Mouse (Mus musculus) left cerebral cortex, adult 2 months (tissue): ENCODE measurements at regions not wholly inside any gene's neighbourhood (a gene's known extent, or its start where the extent isn't known, plus 50 kb on each side); places are given as distances from the start of the nearest gene placed in this dataset.

Experiments
- DNase-seq, 2 experiments: peaks; one replicate each; pipeline ENCODE4 v3.0.0; 2021 to 2022; ENCODE audit warnings: low spot score in 2 of 2, mixed read lengths in 1 of 2; ENCODE audit errors: extremely low spot score in 1 of 2
- H3K27ac ChIP-seq: fragments of 200-600 bp; 2 replicates; pipeline ENCODE4 v1.8.1; 2022
- H3K4me3 ChIP-seq: fragments of 200-600 bp; 2 replicates; pipeline ENCODE4 v1.8.1; 2022
- CTCF ChIP-seq: fragments of 200-600 bp; IDR thresholded peaks from 2 replicates; pipeline ENCODE4 v1.8.1; 2022; ENCODE audit warnings: antibody characterized with exemption, mild to moderate bottlenecking, moderate library complexity
- intact Hi-C: fragments of 180-260 bp; cut with DNase I; formaldehyde crosslinking; loops from one replicate; pipeline ENCODE4 v1.15.1; 2025

- DNase-seq: no peak
- H3K4me3 ChIP-seq: no peak overlapping the region
- TF ChIP-seq CTCF: no peak
- H3K27ac ChIP-seq: no peak overlapping the region
- intact Hi-C loops: loop anchor here (2.0 kb wide), 2 partner anchors 224 to 1314 kb away; no protein-coding TSS in a partner anchor
Observed at GRCm38 (mm10) chr1:57204331-57204730, 173.1 kb upstream of the 1700066M21Rik start.

- intact Hi-C loops: loop anchor here (2.0 kb wide), 2 partner anchors 225 to 1315 kb away; no protein-coding TSS in a partner anchor
- TF ChIP-seq CTCF: peak; percentile 89
- Histone ChIP-seq H3K27ac (no peak overlapping the region), H3K4me3 (0 out of 2 replicates have a peak overlapping the region, but pooled peaks have one; percentile 11)
- DNase-seq: peak; percentile 71 to 78
Observed at GRCm38 (mm10) chr1:57205198-57205987, 172.0 kb upstream of the 1700066M21Rik start.

- intact Hi-C loops: loop anchor here (2.0 kb wide), 1 partner anchor 1246 kb away; no protein-coding TSS in a partner anchor
Observed at GRCm38 (mm10) chr1:57206496-57206895, 170.9 kb upstream of the 1700066M21Rik start.

GRCm38 (mm10) chr1:57206944-57207343 is 170.5 kb upstream of the 1700066M21Rik start:
- intact Hi-C loops: loop anchor here (1.0 to 2.0 kb wide), 2 partner anchors 1246 to 1320 kb away; no protein-coding TSS in a partner anchor
- DNase-seq: no peak
- TF ChIP-seq CTCF: no peak
- Histone ChIP-seq H3K4me3 (no peak overlapping the region), H3K27ac (no peak overlapping the region)

More at GRCm38 (mm10) chr1:57206496-57206895, 170.9 kb upstream of the 1700066M21Rik start:
- no peak for DNase-seq
- Histone ChIP-seq H3K4me3 (no peak overlapping the region), H3K27ac (no peak overlapping the region)
- no peak for TF ChIP-seq CTCF

- intact Hi-C loops: no loop called here
- H3K4me3 ChIP-seq: no peak overlapping the region
- TF ChIP-seq CTCF: no peak
- H3K27ac ChIP-seq: no peak overlapping the region
- no peak for DNase-seq
Observed at GRCm38 (mm10) chr1:57208415-57208814, 169.0 kb upstream of the 1700066M21Rik start.

GRCm38 (mm10) chr1:57209281-57209680 is 168.1 kb upstream of the 1700066M21Rik start:
- no peak for TF ChIP-seq CTCF
- DNase-seq: no peak
- H3K27ac ChIP-seq: no peak overlapping the region
- no peak overlapping the region for H3K4me3 ChIP-seq
- intact Hi-C loops: no loop called here

- DNase-seq: no peak
- TF ChIP-seq CTCF: no peak
Observed at GRCm38 (mm10) chr1:57211046-57211445, 166.4 kb upstream of the 1700066M21Rik start.

GRCm38 (mm10) chr1:57213428-57213874 is 164.0 kb upstream of the 1700066M21Rik start:
- DNase-seq: no peak
- H3K27ac ChIP-seq: 0 out of 2 replicates have a peak overlapping the region, but pooled peaks have one; percentile 28
- no peak overlapping the region; the same call in 1 of the 2 replicates for H3K4me3 ChIP-seq
- TF ChIP-seq CTCF: no peak
- intact Hi-C loops: no loop called here

More at GRCm38 (mm10) chr1:57211046-57211445, 166.4 kb upstream of the 1700066M21Rik start:
- Histone ChIP-seq H3K27ac (no peak overlapping the region), H3K4me3 (no peak overlapping the region)
- intact Hi-C loops: no loop called here

GRCm38 (mm10) chr1:57214266-57214665 is 163.2 kb upstream of the 1700066M21Rik start:
- TF ChIP-seq CTCF: peak; percentile 2; the same call in 1 of the 2 replicates
- intact Hi-C loops: loop anchor here (2.0 kb wide), 1 partner anchor 49 kb away; no protein-coding TSS in a partner anchor
- DNase-seq: peak in 1 of 2 experiments; percentile 39
- Histone ChIP-seq H3K27ac (no peak overlapping the region), H3K4me3 (no peak overlapping the region)

- intact Hi-C loops: no loop called here
Observed at GRCm38 (mm10) chr1:57217656-57218055, 159.8 kb upstream of the 1700066M21Rik start.

GRCm38 (mm10) chr1:57218127-57218526 is 159.3 kb upstream of the 1700066M21Rik start:
- Histone ChIP-seq H3K27ac (no peak overlapping the region), H3K4me3 (no peak overlapping the region)
- no peak for DNase-seq
- intact Hi-C loops: no loop called here
- no peak for TF ChIP-seq CTCF

More at GRCm38 (mm10) chr1:57217656-57218055, 159.8 kb upstream of the 1700066M21Rik start:
- no peak for TF ChIP-seq CTCF
- no peak for DNase-seq
- Histone ChIP-seq H3K4me3 (no peak overlapping the region), H3K27ac (no peak overlapping the region)

- no peak for DNase-seq
- intact Hi-C loops: no loop called here
- TF ChIP-seq CTCF: no peak
- 0 out of 2 replicates have a peak overlapping the region, but pooled peaks have one; percentile 7 for H3K27ac ChIP-seq
- no peak overlapping the region for H3K4me3 ChIP-seq
Observed at GRCm38 (mm10) chr1:57218616-57219015, 158.8 kb upstream of the 1700066M21Rik start.
